8 mouse cellular contexts compared by ENCODE assay signal in genomic region chr9:89210353-89211064, GRCm38 (mm10). TPM values are rescaled to one million over a fixed set of nuclear protein-coding genes. Genes with fewer than 3 reads are reported as not detected.
DNase-seq lines count a peak whose midpoint lies in the region; ATAC-seq and TF ChIP-seq lines count a peak whose summit lies in the region.
"Not testable (repeated sequence)": the region's sequence is repeated elsewhere in the genome, so short reads cannot be mapped to it uniquely, and the experiment has no call there.

Mthfs (plus strand) TSS chr9:89210676.

- TF ChIP-seq POLR2A in ES-Bruce4 (IDR thresholded peaks at IDR 0.05; ENCODE audit: insufficient read depth, low read length): not testable (repeated sequence)

- TF ChIP-seq CTCF in ES-Bruce4 (IDR thresholded peaks at IDR 0.05; ENCODE audit: low read depth, low read length): not testable (repeated sequence)
- TF ChIP-seq CTCF in intestine, postnatal 0 days (IDR thresholded peaks at IDR 0.05; ENCODE audit: low read depth): peak; percentile 52

- intact Hi-C loops in left cerebral cortex, postnatal 25 days (cut with DNase I): not testable (repeated sequence)

- H3K9ac ChIP-seq in ES-Bruce4 (ENCODE audit: low read depth, poor library complexity, severe bottlenecking): peak within 1 kb of the TSS; percentile 66
- not testable (repeated sequence) for H3K9ac ChIP-seq in forebrain, embryonic 12.5 days; intestine, postnatal 0 days (ENCODE audit: low read depth, low read length)
- H3K9ac ChIP-seq in heart, embryonic 14.5 days (ENCODE audit: low read length): peak within 1 kb of the TSS; percentile 52; the same call in 1 of the 2 replicates

- H3K4me1 ChIP-seq in ES-Bruce4 (ENCODE audit: control insufficient read depth, insufficient read depth, low read length); forebrain, embryonic 12.5 days; heart, embryonic 14.5 days (ENCODE audit: control insufficient read depth in 2 of 2, insufficient read depth in 2 of 2, low read length in 2 of 2); intestine, postnatal 0 days (replicated peaks; ENCODE audit: control insufficient read depth, insufficient read depth, low read length): not testable (repeated sequence)

- H3K36me3 ChIP-seq in ES-Bruce4 (ENCODE audit: control insufficient read depth, insufficient read depth, low read length, poor library complexity, severe bottlenecking); forebrain, embryonic 12.5 days (replicated peaks); heart, embryonic 14.5 days (ENCODE audit: control insufficient read depth, insufficient read depth, low read length); intestine, postnatal 0 days (ENCODE audit: control insufficient read depth, insufficient read depth); macrophage (ENCODE audit: inconsistent target): not testable (repeated sequence)

- DNase-seq in cerebellum, adult 11-12 months: peak; percentile 19
- DNase-seq in left cerebral cortex, postnatal 25 days (ENCODE audit: low spot score in 2 of 2): peak in 1 of 2 experiments; percentile 62

- not testable (repeated sequence) for H3K27me3 ChIP-seq in ES-Bruce4 (ENCODE audit: control insufficient read depth, insufficient read depth, low read length, poor library complexity, severe bottlenecking); forebrain, embryonic 12.5 days; heart, embryonic 14.5 days (ENCODE audit: control insufficient read depth, insufficient read depth, low read length); intestine, postnatal 0 days (replicated peaks; ENCODE audit: control insufficient read depth, insufficient read depth, low read length)

- H3K79me2 ChIP-seq in macrophage (ENCODE audit: inconsistent target): peaks cover 35% of the 10 kb centered on the region; the same call in 1 of the 2 replicates

- WGBS in forebrain, embryonic 12.5 days: 28% methylated on average over 9 of the region's 12 CpGs
- 30% methylated on average over 8 of the region's 12 CpGs for WGBS in heart, embryonic 14.5 days
- WGBS in intestine, postnatal 0 days: 21% methylated on average over 9 of the region's 12 CpGs
- WGBS in macrophage (ENCODE audit: missing documents): 46% methylated on average over 5 of the region's 12 CpGs

- peak within 1 kb of the TSS; percentile 82 for H3K27ac ChIP-seq in ES-Bruce4 (ENCODE audit: insufficient read depth, low read length)
- H3K27ac ChIP-seq in forebrain, embryonic 12.5 days: peak within 1 kb of the TSS; percentile 80
- H3K27ac ChIP-seq in heart, embryonic 14.5 days (replicated peaks in 1 of 2; ENCODE audit: control insufficient read depth in 1 of 2, insufficient read depth in 1 of 2, low read depth in 2 of 2, low read length in 2 of 2): peak within 1 kb of the TSS; percentile 74 to 86
- H3K27ac ChIP-seq in intestine, postnatal 0 days (ENCODE audit: low read depth, low read length): not testable (repeated sequence)
- H3K27ac ChIP-seq in macrophage: peak within 1 kb of the TSS; percentile 81

- H3K4me2 ChIP-seq in forebrain, embryonic 12.5 days: peak within 1 kb of the TSS; percentile 42
- H3K4me2 ChIP-seq in heart, embryonic 14.5 days (ENCODE audit: low read length): peak within 1 kb of the TSS; percentile 58
- H3K4me2 ChIP-seq in intestine, postnatal 0 days (replicated peaks; ENCODE audit: low read depth): peak within 1 kb of the TSS; percentile 63

- TF ChIP-seq EP300 in ES-Bruce4 (IDR thresholded peaks at IDR 0.05; ENCODE audit: insufficient read depth, low read depth, low read length): not testable (repeated sequence)

- ATAC-seq in forebrain, embryonic 12.5 days (ENCODE audit: low FRiP score): peak; percentile 60
- not testable (repeated sequence) for ATAC-seq in heart, embryonic 14.5 days (ENCODE audit: insufficient number of reproducible peaks, insufficient read depth, low FRiP score, low read depth)
- ATAC-seq in intestine, postnatal 0 days: peak; percentile 64
- peak; percentile 47 for ATAC-seq in neutrophil, adult 5-6 weeks (ENCODE audit: extremely low read depth, insufficient number of reproducible peaks, low FRiP score, poor library complexity, severe bottlenecking)

- peak within 1 kb of the TSS; percentile 49 for H3K4me3 ChIP-seq in ES-Bruce4 (ENCODE audit: low read depth, low read length)
- peak within 1 kb of the TSS; percentile 28 for H3K4me3 ChIP-seq in forebrain, embryonic 12.5 days (replicated peaks)
- peak within 1 kb of the TSS; percentile 33 to 44 for H3K4me3 ChIP-seq in heart, embryonic 14.5 days (ENCODE audit: control insufficient read depth in 1 of 2, insufficient read depth in 1 of 2, low read depth in 1 of 2, low read length in 2 of 2)
- H3K4me3 ChIP-seq in intestine, postnatal 0 days (ENCODE audit: low read depth, low read length): peak within 1 kb of the TSS; percentile 27
- H3K4me3 ChIP-seq in macrophage (ENCODE audit: inconsistent target): peak within 1 kb of the TSS; percentile 36

- H3K9me3 ChIP-seq in ES-Bruce4 (replicated peaks; ENCODE audit: control insufficient read depth, insufficient read depth, low read length, poor library complexity, severe bottlenecking); forebrain, embryonic 12.5 days; heart, embryonic 14.5 days (ENCODE audit: control insufficient read depth, low read length); intestine, postnatal 0 days (ENCODE audit: control insufficient read depth): not testable (repeated sequence)

RNA-seq across cellular contexts. Expression of gene Mthfs, which starts in this region (rescaled TPM):
- polyA plus RNA-seq in ES-Bruce4 (2011; ENCODE audit: insufficient read depth, insufficient read length, low read depth, missing spikeins): 10.8 and 17.6 TPM in 2 replicates
- polyA plus RNA-seq in forebrain, embryonic 12.5 days (2016; fragmentation: Nextera tagmentation; extraction: Ambion mirVana): 14.9 and 15.0 TPM in 2 replicates
- 14.4 and 20.6 TPM in 2 replicates for polyA plus RNA-seq in heart, embryonic 14.5 days (2014; fragmentation: Nextera tagmentation; extraction: Ambion mirVana)
- polyA plus RNA-seq in intestine, postnatal 0 days (2015; fragmentation: Nextera tagmentation; extraction: Ambion mirVana): 29.1 and 32.2 TPM in 2 replicates
- total RNA-seq in left cerebral cortex, postnatal 25 days (2021): 10 to 100 TPM; 30.4 to 42.3 TPM
- 100 to 1,000 TPM; 142 to 807 (median 391) TPM for total RNA-seq in macrophage (2018; cell fraction: chromatin; rRNA removed)
- 100 to 1,000 TPM in 13 of 26 experiments, 10 to 100 TPM in 13; 52.2 to 162 (median 102) TPM for total RNA-seq in macrophage (2018; cell fraction: cytosol; rRNA removed)
- 100 to 1,000 TPM in 25 of 26 experiments, 10 to 100 TPM in 1; 93.0 to 529 (median 240) TPM for total RNA-seq in macrophage (2018; cell fraction: nucleus; rRNA removed)
- polyA plus RNA-seq in macrophage (2018): 92.9 to 115 TPM (median 109 TPM) in 3 replicates
- total RNA-seq in neutrophil, adult 5-6 weeks (2017): 61.8 and 80.5 TPM in 2 replicates
